Comparison of ENCODE assay signal across 8 mouse cellular contexts in the genomic region with DNA sequence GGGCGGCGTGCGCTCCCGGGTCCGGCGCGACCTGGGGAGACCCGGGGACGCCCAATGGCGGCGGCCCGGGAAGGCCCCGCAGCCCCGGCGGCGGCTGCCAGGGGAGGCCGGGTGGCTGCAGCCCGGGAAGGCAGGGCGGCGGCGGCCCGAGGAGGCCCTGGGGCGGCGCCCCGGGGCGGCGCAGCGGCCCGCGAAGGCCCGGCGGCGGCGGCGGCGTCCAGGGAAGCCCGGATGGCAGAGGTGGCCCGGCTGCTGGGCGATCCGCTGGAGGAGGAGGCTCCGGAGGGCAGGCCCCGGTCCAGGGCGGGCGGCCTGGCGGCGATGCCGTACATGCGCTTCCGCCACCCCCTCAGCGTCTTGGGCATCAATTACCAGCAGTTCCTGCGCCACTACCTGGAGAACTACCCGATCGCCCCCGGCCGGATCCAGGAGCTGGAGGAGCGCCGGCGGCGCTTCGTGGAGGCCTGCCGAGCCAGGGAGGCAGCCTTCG. TPM values are rescaled to one million over a fixed set of nuclear protein-coding genes. Genes with fewer than 3 reads are reported as not detected.
DNase-seq lines count a peak whose midpoint lies in the region; ATAC-seq and TF ChIP-seq lines count a peak whose summit lies in the region.
"Had no signal": no experiment of that assay in that cellular context is flagged by ENCODE, and none has a peak within 500 bp of the region (broad histone marks: within the 10 kb centered on the region; RNA-seq: fewer than 3 reads in every experiment).

No protein-coding gene starts in this region.

- peak overlapping the region; percentile 74 for H3K4me3 ChIP-seq in heart, adult 2 months
- H3K4me3 ChIP-seq in limb, embryonic 13.5 days, result peak overlapping the region; percentile 95
- H3K4me3 ChIP-seq in midbrain, embryonic 14.5 days (replicated peaks; ENCODE audit: low read depth, low read length), result peak overlapping the region; percentile 82

- no peaks in the 10 kb centered on the region for H3K79me2 ChIP-seq in heart, adult 2 months (replicated peaks; ENCODE audit: control insufficient read depth, insufficient read depth, low read length)

- peak; percentile 69 for ATAC-seq in limb, embryonic 13.5 days (ENCODE audit: low FRiP score, low read depth)
- peak; percentile 77 for ATAC-seq in midbrain, embryonic 14.5 days (ENCODE audit: low FRiP score, low TSS enrichment)

- no peaks in the 10 kb centered on the region for H3K9me3 ChIP-seq in limb, embryonic 13.5 days
- no peaks in the 10 kb centered on the region for H3K9me3 ChIP-seq in midbrain, embryonic 14.5 days (ENCODE audit: control insufficient read depth, low read length)

- TF ChIP-seq CTCF in heart, adult 2 months (IDR thresholded peaks at IDR 0.05), result no peak

- H3K4me2 ChIP-seq in limb, embryonic 13.5 days (replicated peaks), result peak overlapping the region; percentile 82
- peak overlapping the region; percentile 92 for H3K4me2 ChIP-seq in midbrain, embryonic 14.5 days (ENCODE audit: low read length)

- peaks cover 3% of the 10 kb centered on the region; the same call in 1 of the 2 replicates for H3K4me1 ChIP-seq in heart, adult 2 months (ENCODE audit: control insufficient read depth, insufficient read depth, low read length)
- H3K4me1 ChIP-seq in limb, embryonic 13.5 days, result peaks cover 12% of the 10 kb centered on the region
- H3K4me1 ChIP-seq in midbrain, embryonic 14.5 days (ENCODE audit: control insufficient read depth, insufficient read depth, low read length), result peaks cover 9% of the 10 kb centered on the region; the same call in 1 of the 2 replicates

- DNase-seq in adrenal gland, postnatal 10 days, result peak; percentile 77
- DNase-seq in embryo, embryonic 11 days, result peak; percentile 76
- peak; percentile 70 to 73 for DNase-seq in heart, adult 2 months
- DNase-seq in kidney, adult 11 months, result peak; percentile 42
- peak; percentile 71 for DNase-seq in midbrain, embryonic 14.5 days
- peak; percentile 20 to 64 for DNase-seq in spleen, postnatal 4 days (ENCODE audit: low spot score in 2 of 2)

- intact Hi-C loops in heart, adult 2 months (cut with DNase I), result no loop called here

- H3K27me3 ChIP-seq in heart, adult 2 months (ENCODE audit: control insufficient read depth, insufficient read depth, low read length), result no peaks in the 10 kb centered on the region
- no peaks in the 10 kb centered on the region for H3K27me3 ChIP-seq in limb, embryonic 13.5 days
- no peaks in the 10 kb centered on the region for H3K27me3 ChIP-seq in midbrain, embryonic 14.5 days (ENCODE audit: control insufficient read depth, insufficient read depth, low read length)

- no peak for TF ChIP-seq EP300 in heart, adult 2 months (IDR thresholded peaks at IDR 0.05; ENCODE audit: insufficient read depth, low read depth, low read length)

- peak overlapping the region; percentile 62 for H3K27ac ChIP-seq in heart, adult 2 months
- H3K27ac ChIP-seq in limb, embryonic 13.5 days, result peak overlapping the region; percentile 93
- peak overlapping the region; percentile 93 for H3K27ac ChIP-seq in midbrain, embryonic 14.5 days (replicated peaks; ENCODE audit: low read depth, low read length)

- H3K36me3 ChIP-seq in heart, adult 2 months (ENCODE audit: control insufficient read depth, insufficient read depth, low read length), result no peaks in the 10 kb centered on the region; the same call in 1 of the 2 replicates
- H3K36me3 ChIP-seq in limb, embryonic 13.5 days, result peaks cover 34% of the 10 kb centered on the region
- peaks cover 9% of the 10 kb centered on the region for H3K36me3 ChIP-seq in midbrain, embryonic 14.5 days (ENCODE audit: control insufficient read depth, insufficient read depth, low read length)

- H3K9ac ChIP-seq in heart, adult 2 months (ENCODE audit: low read depth, low read length), result peak overlapping the region; percentile 84
- peak overlapping the region; percentile 99 for H3K9ac ChIP-seq in limb, embryonic 13.5 days
- H3K9ac ChIP-seq in midbrain, embryonic 14.5 days (replicated peaks; ENCODE audit: low read length), result peak overlapping the region; percentile 97

- WGBS in heart, adult 2 months, result 2% methylated on average over 58 of the region's 62 CpGs
- WGBS in limb, embryonic 13.5 days, result 0% methylated on average over 60 of the region's 62 CpGs
- WGBS in midbrain, embryonic 14.5 days, result under 1% methylated on average over 53 of the region's 62 CpGs

- TF ChIP-seq POLR2A in heart, adult 2 months (IDR thresholded peaks at IDR 0.05; ENCODE audit: insufficient read depth, low read depth, low read length), result no peak

RNA-seq across cellular contexts. Expression of a gene that starts 0.4 kb away (rescaled TPM):
- total RNA-seq in adrenal gland, postnatal 10 days (2021), result 10 to 100 TPM; 22.8 to 34.9 TPM
- total RNA-seq in heart, adult 2 months (2021), result 10 to 100 TPM; 11.2 to 11.9 TPM
- polyA plus RNA-seq in heart, adult 2 months (2012; rRNA removed), result 4.2 and 4.6 TPM in 2 replicates
- polyA plus RNA-seq in limb, embryonic 13.5 days (2015; fragmentation: Nextera tagmentation; extraction: Ambion mirVana), result 2.5 and 4.4 TPM in 2 replicates
- 6.8 and 14.7 TPM in 2 replicates for polyA plus RNA-seq in midbrain, embryonic 14.5 days (2014; fragmentation: Nextera tagmentation; extraction: Ambion mirVana)

RNA-seq across cellular contexts. Expression of a gene that starts 9.5 kb away (rescaled TPM):
- total RNA-seq in adrenal gland, postnatal 10 days (2021), result 10 to 100 TPM; 13.4 to 15.7 TPM
- 10 to 100 TPM; 11.2 to 13.0 TPM for total RNA-seq in heart, adult 2 months (2021)
- polyA plus RNA-seq in heart, adult 2 months (2012; rRNA removed), result 6.7 and 7.2 TPM in 2 replicates
- polyA plus RNA-seq in limb, embryonic 13.5 days (2015; fragmentation: Nextera tagmentation; extraction: Ambion mirVana), result 16.6 TPM in 2 replicates
- polyA plus RNA-seq in midbrain, embryonic 14.5 days (2014; fragmentation: Nextera tagmentation; extraction: Ambion mirVana), result 40.2 TPM in 2 replicates

RNA-seq across cellular contexts. Expression of a gene that starts 22.9 kb away (rescaled TPM):
- total RNA-seq in adrenal gland, postnatal 10 days (2021), result 1 to 10 TPM in 1 of 2 experiments, not detected in 1; 1.2 TPM
- not detected for total RNA-seq in heart, adult 2 months (2021)
- polyA plus RNA-seq in heart, adult 2 months (2012; rRNA removed), result 0.08 TPM in 1 of 2 replicates, not detected in the other
- polyA plus RNA-seq in limb, embryonic 13.5 days (2015; fragmentation: Nextera tagmentation; extraction: Ambion mirVana), result 0.20 and 0.48 TPM in 2 replicates
- polyA plus RNA-seq in midbrain, embryonic 14.5 days (2014; fragmentation: Nextera tagmentation; extraction: Ambion mirVana), result 0.28 and 1.8 TPM in 2 replicates
- total RNA-seq: gastrocnemius, postnatal 4 days had no signal

RNA-seq across cellular contexts. Expression of a gene that starts 34.0 kb away (rescaled TPM):
- total RNA-seq in adrenal gland, postnatal 10 days (2021), result under 1 TPM; 0.33 to 0.36 TPM
- not detected for total RNA-seq in heart, adult 2 months (2021)
- not detected in 2 replicates for polyA plus RNA-seq in heart, adult 2 months (2012; rRNA removed)
- 1.3 and 1.4 TPM in 2 replicates for polyA plus RNA-seq in limb, embryonic 13.5 days (2015; fragmentation: Nextera tagmentation; extraction: Ambion mirVana)
- polyA plus RNA-seq in midbrain, embryonic 14.5 days (2014; fragmentation: Nextera tagmentation; extraction: Ambion mirVana), result 24.1 and 32.2 TPM in 2 replicates
- total RNA-seq: gastrocnemius, postnatal 4 days had no signal

RNA-seq across cellular contexts. Expression of a gene that starts 43.8 kb away (rescaled TPM):
- 100 to 1,000 TPM; 108 to 114 TPM for total RNA-seq in adrenal gland, postnatal 10 days (2021)
- 10 to 100 TPM; 60.0 to 63.5 TPM for total RNA-seq in heart, adult 2 months (2021)
- 63.0 and 72.8 TPM in 2 replicates for polyA plus RNA-seq in heart, adult 2 months (2012; rRNA removed)
- 144 and 146 TPM in 2 replicates for polyA plus RNA-seq in limb, embryonic 13.5 days (2015; fragmentation: Nextera tagmentation; extraction: Ambion mirVana)
- 136 and 138 TPM in 2 replicates for polyA plus RNA-seq in midbrain, embryonic 14.5 days (2014; fragmentation: Nextera tagmentation; extraction: Ambion mirVana)

Comparison
In these comparisons a context has a peak if more than half of its experiments do, and no peak if none do; other contexts are left out.
1. Peak in every context shown above with its lines: DNase-seq, ATAC-seq, H3K4me3 ChIP-seq and H3K27ac ChIP-seq.